ENCODE assay signal across 8 mouse cellular contexts in the genomic region with DNA sequence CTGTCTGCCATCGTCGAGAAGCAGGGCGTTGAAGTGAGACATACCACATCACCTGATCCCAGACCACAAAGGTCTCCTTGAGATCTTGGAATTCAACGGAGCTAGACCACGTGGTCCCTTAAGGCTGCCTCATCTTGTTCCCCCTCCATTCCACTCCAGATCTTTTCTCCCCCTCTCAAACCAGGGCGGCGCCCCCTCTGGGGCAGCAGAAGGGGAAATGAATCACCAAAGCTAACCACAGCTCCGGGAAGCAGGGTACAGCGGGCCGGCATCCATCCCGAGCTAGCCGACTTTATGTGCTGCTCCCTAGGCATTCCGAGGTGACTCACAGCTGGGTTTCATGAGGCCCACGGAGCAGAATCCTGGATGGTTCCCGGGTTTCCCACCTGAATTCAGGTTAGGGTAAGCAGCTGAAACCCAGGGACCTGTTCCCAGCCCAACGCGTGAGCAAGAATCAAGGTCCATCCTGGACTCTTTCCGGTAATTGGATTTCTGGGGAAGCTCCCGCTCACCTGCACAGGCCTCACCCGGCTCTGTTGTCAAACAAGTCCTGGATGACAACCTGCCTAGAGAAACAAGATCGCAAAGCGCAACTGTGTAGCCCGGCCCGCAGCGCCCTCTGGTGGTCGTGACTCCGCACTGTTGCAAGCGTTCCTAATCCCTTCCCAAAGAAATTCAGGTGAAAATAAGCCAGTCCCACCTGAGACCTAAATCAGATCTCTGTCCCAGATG. TPM values are rescaled to one million over a fixed set of nuclear protein-coding genes. Genes with fewer than 3 reads are reported as not detected.
DNase-seq lines count a peak whose midpoint lies in the region; ATAC-seq and TF ChIP-seq lines count a peak whose summit lies in the region.

TSS of gene Slc35e4 (minus strand) at position 556 of the 732 bp plus-strand sequence.

- H3K9ac ChIP-seq in MEL (ENCODE audit: control insufficient read depth, low read depth, low read length, poor library complexity, severe bottlenecking): peak within 1 kb of the TSS; percentile 74
- peak within 1 kb of the TSS; percentile 67 for H3K9ac ChIP-seq in lung, embryonic 16.5 days (ENCODE audit: low read length)

- no peaks in the 10 kb centered on the region for H3K9me3 ChIP-seq in MEL (replicated peaks; ENCODE audit: insufficient read depth, low read length)
- H3K9me3 ChIP-seq in lung, embryonic 16.5 days (ENCODE audit: control insufficient read depth, low read length): no peaks in the 10 kb centered on the region

- peak within 1 kb of the TSS; percentile 72 to 75 for H3K4me3 ChIP-seq in MEL (ENCODE audit: control insufficient read depth in 1 of 2, insufficient read depth in 1 of 2, low read depth in 2 of 2, low read length in 2 of 2)
- H3K4me3 ChIP-seq in cerebellum, adult 2 months (replicated peaks; ENCODE audit: insufficient read depth, low read depth, low read length): peak within 1 kb of the TSS; percentile 78
- peak within 1 kb of the TSS; percentile 66 for H3K4me3 ChIP-seq in lung, embryonic 16.5 days (ENCODE audit: low read length)

- H3K4me2 ChIP-seq in lung, embryonic 16.5 days (ENCODE audit: low read depth, low read length): peak within 1 kb of the TSS; percentile 92

- peaks cover 0 to 10% of the 10 kb centered on the region in 2 experiments; a peak in 2 of 4 replicates for H3K36me3 ChIP-seq in MEL (ENCODE audit: control insufficient read depth in 1 of 2, insufficient read depth in 2 of 2, low read length in 2 of 2)
- no peaks in the 10 kb centered on the region for H3K36me3 ChIP-seq in lung, embryonic 16.5 days (ENCODE audit: control insufficient read depth, insufficient read depth, low read length)

- TF ChIP-seq EP300 in MEL (IDR thresholded peaks at IDR 0.05; ENCODE audit: low read depth in 1 of 2, low read length in 2 of 2): peak; percentile 67 to 68

- WGBS in cerebellum, adult 2 months: under 1% methylated on average over 28 of the region's 28 CpGs
- WGBS in lung, embryonic 16.5 days: 0% methylated on average over 27 of the region's 28 CpGs

- H3K4me1 ChIP-seq in MEL (ENCODE audit: control insufficient read depth in 1 of 2, insufficient read depth in 2 of 2, low read length in 2 of 2): peaks cover 9 to 30% of the 10 kb centered on the region in 2 experiments; a peak in 3 of 4 replicates
- peaks cover 18% of the 10 kb centered on the region for H3K4me1 ChIP-seq in cerebellum, adult 2 months (ENCODE audit: control insufficient read depth, insufficient read depth, low read length)
- H3K4me1 ChIP-seq in lung, embryonic 16.5 days (replicated peaks; ENCODE audit: control insufficient read depth, insufficient read depth, low read length): peaks cover 26% of the 10 kb centered on the region

- peaks cover 17% of the 10 kb centered on the region for H3K79me2 ChIP-seq in MEL (ENCODE audit: control insufficient read depth, insufficient read depth, low read length, poor library complexity)

- ATAC-seq in hematopoietic stem cell, adult 5-6 weeks (replicated peaks in 1 of 2; ENCODE audit: insufficient read depth in 1 of 2, low FRiP score in 2 of 2, low TSS enrichment in 1 of 2, low read depth in 1 of 2, poor library complexity in 2 of 2, severe bottlenecking in 2 of 2): peak; percentile 59 to 70
- peak; percentile 80 for ATAC-seq in lung, embryonic 16.5 days (ENCODE audit: low read depth)

- TF ChIP-seq POLR2A in MEL (IDR thresholded peaks at IDR 0.05; ENCODE audit: control insufficient read depth in 1 of 2, insufficient read depth in 1 of 2, low read depth in 1 of 2, low read length in 2 of 2, poor library complexity in 1 of 2): peak; percentile 7 to 29; a peak in 2 of 4 replicates
- peak; percentile 23; the same call in 1 of the 2 replicates for TF ChIP-seq POLR2A in cerebellum, adult 2 months (IDR thresholded peaks at IDR 0.05; ENCODE audit: borderline replicate concordance, insufficient read depth, low read length)

- peak within 1 kb of the TSS; percentile 85 for H3K27ac ChIP-seq in MEL (ENCODE audit: control insufficient read depth, low read depth, low read length)
- H3K27ac ChIP-seq in cerebellum, adult 2 months (ENCODE audit: insufficient read depth, low read length): peak within 1 kb of the TSS; percentile 60
- peak within 1 kb of the TSS; percentile 67 for H3K27ac ChIP-seq in lung, embryonic 16.5 days (ENCODE audit: low read length)

- peak; percentile 72 for TF ChIP-seq RAD21 in MEL (IDR thresholded peaks at IDR 0.05; ENCODE audit: low read depth, low read length)

- peak; percentile 82 to 99 (median 96) for TF ChIP-seq CTCF in MEL (IDR thresholded peaks at IDR 0.05 in 2 of 3, conservative IDR thresholded peaks at IDR 0.05 in 1 of 3; ENCODE audit: control insufficient read depth in 1 of 3, insufficient read depth in 1 of 3, low read depth in 2 of 3, low read length in 3 of 3, poor library complexity in 1 of 3, severe bottlenecking in 1 of 3)
- TF ChIP-seq CTCF in cerebellum, adult 2 months (IDR thresholded peaks at IDR 0.05; ENCODE audit: borderline replicate concordance, insufficient read depth, low read depth, low read length): peak; percentile 90

- peak; percentile 97 for DNase-seq in MEL (ENCODE audit: low read depth, low spot score)
- DNase-seq in cerebellum, adult 2 months: peak; percentile 84 to 92
- DNase-seq in forelimb bud, embryonic 11.5 days (ENCODE audit: low read depth, low spot score): peak; percentile 78
- DNase-seq in layer of hippocampus, adult 9-10 months (ENCODE audit: low spot score): peak; percentile 55
- DNase-seq in ovary, adult 18-20 months (ENCODE audit: low spot score): peak; percentile 49
- DNase-seq in thymus, postnatal 0 days (ENCODE audit: low spot score): peak; percentile 70

- H3K27me3 ChIP-seq in MEL (ENCODE audit: control insufficient read depth in 1 of 2, insufficient read depth in 2 of 2, low read length in 2 of 2): no peaks in the 10 kb centered on the region
- no peaks in the 10 kb centered on the region for H3K27me3 ChIP-seq in cerebellum, adult 2 months (ENCODE audit: control insufficient read depth, insufficient read depth, low read length)
- H3K27me3 ChIP-seq in lung, embryonic 16.5 days (ENCODE audit: control insufficient read depth, insufficient read depth, low read depth, low read length): no peaks in the 10 kb centered on the region

TF ChIP-seq in MEL, 35 proteins besides CTCF, POLR2A, EP300 and RAD21 (continues in another document):
- no peak for TF ChIP-seq TAL1 (IDR thresholded peaks at IDR 0.05; ENCODE audit: low read length)
- 0 out of 2 replicates have a peak, but pooled peaks have one; percentile 30 for TF ChIP-seq BHLHE40 (IDR thresholded peaks at IDR 0.05; ENCODE audit: borderline replicate concordance, low read depth, low read length)
- TF ChIP-seq TCF12 (IDR thresholded peaks at IDR 0.05; ENCODE audit: low read depth, low read length): peak; percentile 33; the same call in 1 of the 2 replicates
- no peak for TF ChIP-seq ZKSCAN1 (IDR thresholded peaks at IDR 0.05; ENCODE audit: low read depth, low read length)
- TF ChIP-seq MXI1 (IDR thresholded peaks at IDR 0.05; ENCODE audit: low read depth, low read length): peak; percentile 94
- peak in 1 of 2 experiments; percentile 79; a peak in 2 of 4 replicates for TF ChIP-seq USF2 (IDR thresholded peaks at IDR 0.05; ENCODE audit: borderline replicate concordance in 1 of 2, insufficient read depth in 1 of 2, low read depth in 1 of 2, low read length in 2 of 2)
- TF ChIP-seq ETS1 (IDR thresholded peaks at IDR 0.05; ENCODE audit: low read depth, low read length): peak; percentile 69
- TF ChIP-seq KAT2A (conservative IDR thresholded peaks at IDR 0.05; ENCODE audit: low read depth, low read length): no peak
- TF ChIP-seq HCFC1 (IDR thresholded peaks at IDR 0.05; ENCODE audit: low read depth, low read length): no peak; the same call in 1 of the 2 replicates
- TF ChIP-seq E2F4 (IDR thresholded peaks at IDR 0.05; ENCODE audit: borderline replicate concordance, low read depth, low read length): peak; percentile 57; the same call in 1 of the 2 replicates
- peak; percentile 79 for TF ChIP-seq JUND (IDR thresholded peaks at IDR 0.05; ENCODE audit: low read depth, low read length)
- no peak for TF ChIP-seq ZNF384 (IDR thresholded peaks at IDR 0.05; ENCODE audit: low read depth, low read length)
- peak; percentile 73 for TF ChIP-seq SMC3 (IDR thresholded peaks at IDR 0.05; ENCODE audit: low read depth, low read length)
- TF ChIP-seq POLR2AphosphoS5 (IDR thresholded peaks at IDR 0.05; ENCODE audit: borderline replicate concordance, low read depth, low read length): no peak
- no peak for TF ChIP-seq GABPA (IDR thresholded peaks at IDR 0.05; ENCODE audit: low read depth, low read length)
- TF ChIP-seq CHD1 (IDR thresholded peaks at IDR 0.05; ENCODE audit: low read depth, low read length): no peak
- TF ChIP-seq NELFE (IDR thresholded peaks at IDR 0.05; ENCODE audit: low read depth, low read length): peak; percentile 37; the same call in 1 of the 2 replicates
- peak; percentile 92 for TF ChIP-seq USF1 (IDR thresholded peaks at IDR 0.05; ENCODE audit: low read depth, low read length)
- TF ChIP-seq ZC3H11A (IDR thresholded peaks at IDR 0.05; ENCODE audit: low read depth, low read length): peak; percentile 60
- TF ChIP-seq POLR2AphosphoS2 (IDR thresholded peaks at IDR 0.05; ENCODE audit: low read length): no peak; the same call in none of the 2 replicates
- TF ChIP-seq MYC (IDR thresholded peaks at IDR 0.05; ENCODE audit: low read depth, low read length): peak; percentile 99
- TF ChIP-seq RCOR1 (IDR thresholded peaks at IDR 0.05; ENCODE audit: low read depth, low read length): peak; percentile 67
- TF ChIP-seq SIN3A (IDR thresholded peaks at IDR 0.05; ENCODE audit: low read length): peak; percentile 91
- TF ChIP-seq ELF1 (IDR thresholded peaks at IDR 0.05; ENCODE audit: low read depth, low read length): 0 out of 2 replicates have a peak, but pooled peaks have one; percentile 41
- TF ChIP-seq GATA1 (IDR thresholded peaks at IDR 0.05; ENCODE audit: low read depth, low read length): no peak
- TF ChIP-seq MAZ (IDR thresholded peaks at IDR 0.05; ENCODE audit: low read depth, low read length): peak; percentile 80; the same call in 1 of the 2 replicates
- no peak for TF ChIP-seq MAFK (IDR thresholded peaks at IDR 0.05; ENCODE audit: borderline replicate concordance, low read depth, low read length)
- no peak for TF ChIP-seq ZMIZ1 (IDR thresholded peaks at IDR 0.05; ENCODE audit: low read depth, low read length)

RNA-seq across cellular contexts. Expression of gene Slc35e4, which starts in this region (rescaled TPM):
- 12.1 and 13.4 TPM in 2 replicates for total RNA-seq in MEL (2012; rRNA removed)
- polyA plus RNA-seq in MEL (2012; ENCODE audit: insufficient read depth in 1 of 2, insufficient read length in 2 of 2, low read depth in 1 of 2, low replicate concordance in 2 of 2, missing spikeins in 1 of 2): 10 to 100 TPM in 1 of 2 experiments, not detected in 1; 14.0 TPM
- 27.3 and 28.5 TPM in 2 replicates for polyA plus RNA-seq in cerebellum, adult 2 months (2012; rRNA removed)
- total RNA-seq in hematopoietic stem cell, adult 5-6 weeks (2017): 3.3 and 4.1 TPM in 2 replicates
- polyA plus RNA-seq in lung, embryonic 16.5 days (2015; fragmentation: Nextera tagmentation; extraction: Ambion mirVana): 3.5 and 4.4 TPM in 2 replicates
- polyA plus RNA-seq in thymus, postnatal 0 days (2015; fragmentation: Nextera tagmentation; extraction: Ambion mirVana): 0.87 and 0.99 TPM in 2 replicates

Comparison
In these comparisons a context has a peak if more than half of its experiments do, and no peak if none do; other contexts are left out.
1. Peak in every context shown above with its lines: DNase-seq, ATAC-seq, H3K4me3 ChIP-seq and H3K27ac ChIP-seq.
2. Peak in DNase-seq in thymus, postnatal 0 days; RNA of the gene not detected or under 1 TPM.